Mouse (Mus musculus) left cerebral cortex, adult 9 months (tissue): Measurements from ENCODE around the gene Crygd.

Experiments used
- DNase-seq, 2 experiments: peaks; one replicate each; pipeline ENCODE4 v3.0.0; 2022; ENCODE audit warnings: low spot score in 2 of 2

The Crygd gene

GRCm38 (mm10) chr1:65043433-65043832, 19.8 kb downstream of the Crygd start:
- no peak for DNase-seq

- no peak for DNase-seq
Measured at GRCm38 (mm10) chr1:65041837-65042236, 21.4 kb downstream of the Crygd start.

- no peak for DNase-seq
Measured at GRCm38 (mm10) chr1:65040806-65041205, 22.4 kb downstream of the Crygd start.

GRCm38 (mm10) chr1:65039679-65040078, 23.6 kb downstream of the Crygd start:
- DNase-seq = no peak

GRCm38 (mm10) chr1:65037542-65037941, 25.7 kb downstream of the Crygd start:
- no peak for DNase-seq

- DNase-seq = no peak
Measured at GRCm38 (mm10) chr1:65035513-65035912, 27.7 kb downstream of the Crygd start.

GRCm38 (mm10) chr1:65032641-65033040, 30.6 kb downstream of the Crygd start, which contains the start of gene Akr1cl:
TSS of gene Akr1cl (minus strand) at chr1:65032759.
- no peak for DNase-seq

- DNase-seq = no peak
Measured at GRCm38 (mm10) chr1:65028206-65028605, 35.0 kb downstream of the Crygd start.

- no peak for DNase-seq
Measured at GRCm38 (mm10) chr1:65012726-65013125, 50.5 kb downstream of the Crygd start.
